Mouse (Mus musculus) ES-E14 (cell line): ENCODE measurements around the gene Psors1c2.

Source experiments
- CHD2 ChIP-seq: IDR thresholded peaks from 2 replicates; pipeline ENCODE4 v1.6.1; 2014; ENCODE audit warnings: mild to moderate bottlenecking, low read depth, low read length, inconsistent platforms
- HCFC1 ChIP-seq: IDR thresholded peaks from 2 replicates; pipeline ENCODE4 v1.6.1; 2012; ENCODE audit warnings: low read length, inconsistent platforms, borderline replicate concordance; ENCODE audit not compliant: insufficient read depth
- MAFK ChIP-seq: IDR thresholded peaks from 2 replicates; pipeline ENCODE4 v1.6.1; 2014; ENCODE audit warnings: mild to moderate bottlenecking, low read depth, low read length, inconsistent platforms; ENCODE audit not compliant: insufficient read depth
- ZC3H11A ChIP-seq: IDR thresholded peaks from 2 replicates; pipeline ENCODE4 v1.6.1; 2012; ENCODE audit warnings: low read depth, mild to moderate bottlenecking, inconsistent platforms, low read length, borderline replicate concordance
- ZNF384 ChIP-seq: IDR thresholded peaks from 2 replicates; pipeline ENCODE4 v1.6.1; 2012; ENCODE audit warnings: low read depth, low read length, inconsistent platforms

GRCm38 (mm10) chr17:35497124-35497523, 35.9 kb upstream of the Psors1c2 start:
- TF ChIP-seq CHD2 (no peak), MAFK (no peak), HCFC1 (no peak), ZC3H11A (no peak), ZNF384 (no peak)
